Mouse (Mus musculus): ENCODE data around the gene Ptk7. TPM values are rescaled to one million over a fixed set of nuclear protein-coding genes. Genes with fewer than 3 reads are reported as not detected.

Gene Ptk7
- polyA plus RNA-seq, 1 experiment from 2014 or later = 43.3 TPM

- H3K4me1 ChIP-seq (replicated peaks; ENCODE audit: control insufficient read depth, insufficient read depth, low read length) = peaks cover 12% of the 10 kb centered on the region
- H3K27me3 ChIP-seq (ENCODE audit: control insufficient read depth, insufficient read depth, low read length) = no peaks in the 10 kb centered on the region
- peak; percentile 83 for DNase-seq (ENCODE audit: low spot score)
These were observed 559 bp upstream of the Ptk7 start for GRCm38 (mm10) chr17:46629685-46630441.

GRCm38 (mm10) chr17:46628471-46628790 is 873 bp downstream of the Ptk7 start:
- H3K9ac ChIP-seq (ENCODE audit: low read length) = peak overlapping the region; percentile 94
- H3K27ac ChIP-seq (ENCODE audit: low read depth, low read length) = 0 out of 2 replicates have a peak overlapping the region, but pooled peaks have one; percentile 72
- H3K4me1 ChIP-seq (replicated peaks; ENCODE audit: control insufficient read depth, insufficient read depth, low read length) = peaks cover 17% of the 10 kb centered on the region
- peak overlapping the region; percentile 75 for H3K4me2 ChIP-seq (ENCODE audit: low read depth, low read length, severe bottlenecking)
- no peaks in the 10 kb centered on the region for H3K9me3 ChIP-seq (ENCODE audit: control insufficient read depth, low read length)
- peak; percentile 4; the same call in 1 of the 2 replicates for ATAC-seq (replicated peaks; ENCODE audit: low FRiP score)
- DNase-seq (ENCODE audit: low spot score) = peak; percentile 72
- no peaks in the 10 kb centered on the region for H3K36me3 ChIP-seq (ENCODE audit: control insufficient read depth, insufficient read depth, low read length)
- H3K27me3 ChIP-seq (ENCODE audit: control insufficient read depth, insufficient read depth, low read length) = no peaks in the 10 kb centered on the region
- 1% methylated on average over 13 of the region's 13 CpGs for WGBS
- peak overlapping the region; percentile 91 for H3K4me3 ChIP-seq (ENCODE audit: low read depth, low read length)

More at GRCm38 (mm10) chr17:46629685-46630441, 559 bp upstream of the Ptk7 start:
- Histone ChIP-seq H3K36me3 (ENCODE audit: control insufficient read depth, insufficient read depth, low read length) (no peaks in the 10 kb centered on the region), H3K9me3 (ENCODE audit: control insufficient read depth, low read length) (no peaks in the 10 kb centered on the region), H3K4me2 (ENCODE audit: low read depth, low read length, severe bottlenecking) (peak overlapping the region; percentile 75), H3K9ac (ENCODE audit: low read length) (peak overlapping the region; percentile 94; the same call in 1 of the 2 replicates), H3K4me3 (ENCODE audit: low read depth, low read length) (peak overlapping the region; percentile 91), H3K27ac (ENCODE audit: low read depth, low read length) (peak overlapping the region; percentile 72)
- WGBS = 12% methylated on average over 12 of the region's 12 CpGs
- ATAC-seq (replicated peaks; ENCODE audit: low FRiP score) = peak; percentile 64

- Histone ChIP-seq H3K4me1 (replicated peaks; ENCODE audit: control insufficient read depth, insufficient read depth, low read length) (peaks cover 17% of the 10 kb centered on the region), H3K4me2 (ENCODE audit: low read depth, low read length, severe bottlenecking) (peak overlapping the region; percentile 75), H3K27me3 (ENCODE audit: control insufficient read depth, insufficient read depth, low read length) (no peaks in the 10 kb centered on the region), H3K36me3 (ENCODE audit: control insufficient read depth, insufficient read depth, low read length) (no peaks in the 10 kb centered on the region), H3K9me3 (ENCODE audit: control insufficient read depth, low read length) (no peaks in the 10 kb centered on the region), H3K27ac (ENCODE audit: low read depth, low read length) (no peak overlapping the region), H3K9ac (ENCODE audit: low read length) (no peak overlapping the region), H3K4me3 (ENCODE audit: low read depth, low read length) (peak overlapping the region; percentile 91)
- no peak for ATAC-seq (replicated peaks; ENCODE audit: low FRiP score)
- 70% methylated on average over 6 of the region's 6 CpGs for WGBS
- DNase-seq (ENCODE audit: low spot score) = no peak
These were observed 1.9 kb downstream of the Ptk7 start for GRCm38 (mm10) chr17:46627409-46627808.

GRCm38 (mm10) chr17:46624598-46624997 is 4.7 kb downstream of the Ptk7 start:
- Histone ChIP-seq H3K9ac (ENCODE audit: low read length) (no peak overlapping the region), H3K4me3 (ENCODE audit: low read depth, low read length) (no peak overlapping the region), H3K4me2 (ENCODE audit: low read depth, low read length, severe bottlenecking) (no peak overlapping the region), H3K36me3 (ENCODE audit: control insufficient read depth, insufficient read depth, low read length) (no peaks in the 10 kb centered on the region), H3K27me3 (ENCODE audit: control insufficient read depth, insufficient read depth, low read length) (no peaks in the 10 kb centered on the region), H3K4me1 (replicated peaks; ENCODE audit: control insufficient read depth, insufficient read depth, low read length) (peaks cover 21% of the 10 kb centered on the region; the same call in 1 of the 2 replicates), H3K9me3 (ENCODE audit: control insufficient read depth, low read length) (no peaks in the 10 kb centered on the region), H3K27ac (ENCODE audit: low read depth, low read length) (no peak overlapping the region)
- no peak for ATAC-seq (replicated peaks; ENCODE audit: low FRiP score)
- DNase-seq (ENCODE audit: low spot score) = no peak
- 72% methylated on average over 12 of the region's 12 CpGs for WGBS

- Histone ChIP-seq H3K4me2 (ENCODE audit: low read depth, low read length, severe bottlenecking) (no peak overlapping the region), H3K4me1 (replicated peaks; ENCODE audit: control insufficient read depth, insufficient read depth, low read length) (peaks cover 26% of the 10 kb centered on the region), H3K27ac (ENCODE audit: low read depth, low read length) (no peak overlapping the region), H3K27me3 (ENCODE audit: control insufficient read depth, insufficient read depth, low read length) (no peaks in the 10 kb centered on the region), H3K4me3 (ENCODE audit: low read depth, low read length) (no peak overlapping the region), H3K36me3 (ENCODE audit: control insufficient read depth, insufficient read depth, low read length) (no peaks in the 10 kb centered on the region), H3K9me3 (ENCODE audit: control insufficient read depth, low read length) (no peaks in the 10 kb centered on the region), H3K9ac (ENCODE audit: low read length) (no peak overlapping the region)
- DNase-seq (ENCODE audit: low spot score) (no peak), ATAC-seq (replicated peaks; ENCODE audit: low FRiP score) (no peak)
- 35% methylated on average over 10 of the region's 10 CpGs for WGBS
These were observed 5.3 kb downstream of the Ptk7 start for GRCm38 (mm10) chr17:46623819-46624557.

GRCm38 (mm10) chr17:46622269-46622668 is 7.0 kb downstream of the Ptk7 start:
- Histone ChIP-seq H3K27me3 (ENCODE audit: control insufficient read depth, insufficient read depth, low read length) (no peaks in the 10 kb centered on the region), H3K9me3 (ENCODE audit: control insufficient read depth, low read length) (no peaks in the 10 kb centered on the region), H3K4me2 (ENCODE audit: low read depth, low read length, severe bottlenecking) (no peak overlapping the region), H3K9ac (ENCODE audit: low read length) (no peak overlapping the region), H3K27ac (ENCODE audit: low read depth, low read length) (no peak overlapping the region), H3K36me3 (ENCODE audit: control insufficient read depth, insufficient read depth, low read length) (no peaks in the 10 kb centered on the region), H3K4me1 (replicated peaks; ENCODE audit: control insufficient read depth, insufficient read depth, low read length) (peaks cover 40% of the 10 kb centered on the region), H3K4me3 (ENCODE audit: low read depth, low read length) (no peak overlapping the region)
- DNase-seq (ENCODE audit: low spot score) (no peak), ATAC-seq (replicated peaks; ENCODE audit: low FRiP score) (no peak)
- 86% methylated on average over 11 of the region's 11 CpGs for WGBS

GRCm38 (mm10) chr17:46621324-46621723 is 8.0 kb downstream of the Ptk7 start:
- Histone ChIP-seq H3K9me3 (ENCODE audit: control insufficient read depth, low read length) (no peaks in the 10 kb centered on the region), H3K4me3 (ENCODE audit: low read depth, low read length) (no peak overlapping the region), H3K9ac (ENCODE audit: low read length) (no peak overlapping the region), H3K4me1 (replicated peaks; ENCODE audit: control insufficient read depth, insufficient read depth, low read length) (peaks cover 45% of the 10 kb centered on the region), H3K27ac (ENCODE audit: low read depth, low read length) (no peak overlapping the region), H3K36me3 (ENCODE audit: control insufficient read depth, insufficient read depth, low read length) (no peaks in the 10 kb centered on the region), H3K4me2 (ENCODE audit: low read depth, low read length, severe bottlenecking) (no peak overlapping the region), H3K27me3 (ENCODE audit: control insufficient read depth, insufficient read depth, low read length) (no peaks in the 10 kb centered on the region)
- no peak for DNase-seq (ENCODE audit: low spot score)
- no peak for ATAC-seq (replicated peaks; ENCODE audit: low FRiP score)
- WGBS = 81% methylated on average over 15 of the region's 15 CpGs

GRCm38 (mm10) chr17:46619683-46620357 is 9.5 kb downstream of the Ptk7 start:
- Histone ChIP-seq H3K9me3 (ENCODE audit: control insufficient read depth, low read length) (no peaks in the 10 kb centered on the region), H3K4me1 (replicated peaks; ENCODE audit: control insufficient read depth, insufficient read depth, low read length) (peaks cover 41% of the 10 kb centered on the region), H3K4me2 (ENCODE audit: low read depth, low read length, severe bottlenecking) (peak overlapping the region; percentile 37; the same call in 1 of the 2 replicates), H3K27me3 (ENCODE audit: control insufficient read depth, insufficient read depth, low read length) (no peaks in the 10 kb centered on the region), H3K9ac (ENCODE audit: low read length) (peak overlapping the region; percentile 58), H3K4me3 (ENCODE audit: low read depth, low read length) (no peak overlapping the region), H3K27ac (ENCODE audit: low read depth, low read length) (peak overlapping the region; percentile 87), H3K36me3 (ENCODE audit: control insufficient read depth, insufficient read depth, low read length) (no peaks in the 10 kb centered on the region)
- DNase-seq (ENCODE audit: low spot score) (no peak), ATAC-seq (replicated peaks; ENCODE audit: low FRiP score) (no peak)
- WGBS = 30% methylated on average over 16 of the region's 16 CpGs
